Mouse (Mus musculus) testis, adult 10 weeks (tissue): Measurements from ENCODE around the gene Vmn2r62. TPM values are rescaled to one million over a fixed set of nuclear protein-coding genes. Genes with fewer than 3 reads are reported as not detected.

Experiments
- polyA plus RNA-seq: library from polyadenylated mRNA; stranded (reverse); fragments of 350-450 nt; fragmentation: Illumina TruSeq; extraction: RNeasy Lipid Tissue Mini Kit (QIAGEN cat#74804); gene quantifications from one replicate; pipeline ENCODE4 v1.2.3, GENCODE M21; 2014; ENCODE audit warnings: low read depth, low replicate concordance

The Vmn2r62 gene
- not detected for polyA plus RNA-seq

DNA sequence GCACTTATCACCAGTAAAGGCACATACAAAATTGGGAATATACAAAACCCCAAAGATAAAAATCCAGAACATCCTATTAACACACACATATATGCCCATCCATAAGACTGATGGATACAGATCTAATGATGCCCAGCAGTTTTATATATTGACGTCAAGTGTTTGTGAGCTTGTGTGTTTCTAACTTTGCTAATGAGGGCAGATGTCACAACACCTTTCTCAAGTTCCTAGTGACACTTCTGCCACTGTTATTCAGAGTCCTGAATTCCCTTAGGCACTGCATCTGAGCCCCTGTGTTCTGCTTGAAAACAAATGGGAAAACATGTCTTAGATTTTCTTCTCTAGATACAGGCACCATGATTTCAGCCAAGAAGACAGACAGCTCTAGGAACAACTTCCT is at the start of gene Vmn2r62:
TSS of gene Vmn2r62 (minus strand) at position 101 of the 400 bp plus-strand sequence.

GRCm38 (mm10) chr7:42726917-42727316 is 66.4 kb downstream of the Vmn2r62 start, which contains the start of gene Gm17067:
TSS of gene Gm17067 (minus strand) at chr7:42727017.

Other genes with a start within 250 kb of the Vmn2r62 start
- gene Gm21028, start 214.9 kb downstream of the Vmn2r62 start, polyA plus RNA-seq = not detected
- 13.2 TPM for gene Zfp977, start 201.0 kb downstream of the Vmn2r62 start, polyA plus RNA-seq
- 11.3 TPM for gene Zfp976, start 150.9 kb downstream of the Vmn2r62 start, polyA plus RNA-seq
- 10.8 TPM for gene Zfp975, start 100.8 kb downstream of the Vmn2r62 start, polyA plus RNA-seq
- 27.1 TPM for gene Gm17067, start 66.5 kb downstream of the Vmn2r62 start, polyA plus RNA-seq
- gene Gm2381, start 73.7 kb upstream of the Vmn2r62 start, polyA plus RNA-seq = 2.6 TPM
- gene Vmn2r63, start 140.3 kb upstream of the Vmn2r62 start, polyA plus RNA-seq = not detected
- not detected for gene Gm9268, start 225.2 kb upstream of the Vmn2r62 start, polyA plus RNA-seq